ENCODE assay signal across 8 mouse cellular contexts in genomic region chr13:58287822-58288221, GRCm38 (mm10). TPM values are rescaled to one million over a fixed set of nuclear protein-coding genes. Genes with fewer than 3 reads are reported as not detected.
DNase-seq lines count a peak whose midpoint lies in the region; ATAC-seq and TF ChIP-seq lines count a peak whose summit lies in the region.

No protein-coding gene starts in this region.

- intact Hi-C loops in heart, postnatal 14 days (cut with DNase I) = loop anchor here (1.0 kb wide), 3 partner anchors 99 to 301 kb away; no protein-coding TSS in a partner anchor

- TF ChIP-seq POLR2A in MEL (IDR thresholded peaks at IDR 0.05; ENCODE audit: control insufficient read depth in 1 of 2, insufficient read depth in 1 of 2, low read depth in 1 of 2, low read length in 2 of 2, poor library complexity in 1 of 2) = no peak

- no peak overlapping the region for H3K9ac ChIP-seq in MEL (ENCODE audit: control insufficient read depth, low read depth, low read length, poor library complexity, severe bottlenecking)

- H3K9me3 ChIP-seq in MEL (replicated peaks; ENCODE audit: insufficient read depth, low read length) = no peaks in the 10 kb centered on the region

- peak; percentile 98 for TF ChIP-seq RAD21 in MEL (IDR thresholded peaks at IDR 0.05; ENCODE audit: low read depth, low read length)

- TF ChIP-seq EP300 in MEL (IDR thresholded peaks at IDR 0.05; ENCODE audit: low read depth in 1 of 2, low read length in 2 of 2) = no peak

- TF ChIP-seq CTCF in MEL (IDR thresholded peaks at IDR 0.05 in 2 of 3, conservative IDR thresholded peaks at IDR 0.05 in 1 of 3; ENCODE audit: control insufficient read depth in 1 of 3, insufficient read depth in 1 of 3, low read depth in 2 of 3, low read length in 3 of 3, poor library complexity in 1 of 3, severe bottlenecking in 1 of 3) = peak; percentile 98 to 99 (median 99)
- TF ChIP-seq CTCF in layer of hippocampus, adult 2 months (conservative IDR thresholded peaks at IDR 0.05) = peak; percentile 97

- no peak overlapping the region for H3K27ac ChIP-seq in MEL (ENCODE audit: control insufficient read depth, low read depth, low read length)
- no peak overlapping the region for H3K27ac ChIP-seq in layer of hippocampus, adult 2 months

- no peaks in the 10 kb centered on the region for H3K4me1 ChIP-seq in MEL (ENCODE audit: control insufficient read depth in 1 of 2, insufficient read depth in 2 of 2, low read length in 2 of 2)

- DNase-seq in MEL (ENCODE audit: low read depth, low spot score) = peak; percentile 85
- DNase-seq in brain, embryonic 18.5 days (ENCODE audit: low read depth, low spot score) = peak; percentile 20
- peak; percentile 90 to 94 for DNase-seq in heart, postnatal 14 days
- DNase-seq in layer of hippocampus, adult 2 months (ENCODE audit: low spot score in 2 of 2) = peak; percentile 73 to 89
- peak; percentile 91 for DNase-seq in lung, postnatal 10 days
- DNase-seq in right cerebral cortex, postnatal 25 days = peak; percentile 70
- DNase-seq in urinary bladder, postnatal 14 days (ENCODE audit: low spot score) = peak; percentile 90

- no peak overlapping the region for H3K4me3 ChIP-seq in MEL (ENCODE audit: control insufficient read depth in 1 of 2, insufficient read depth in 1 of 2, low read depth in 2 of 2, low read length in 2 of 2)
- no peak overlapping the region for H3K4me3 ChIP-seq in layer of hippocampus, adult 2 months

- no peaks in the 10 kb centered on the region for H3K27me3 ChIP-seq in MEL (ENCODE audit: control insufficient read depth in 1 of 2, insufficient read depth in 2 of 2, low read length in 2 of 2)

- no peaks in the 10 kb centered on the region for H3K79me2 ChIP-seq in MEL (ENCODE audit: control insufficient read depth, insufficient read depth, low read length, poor library complexity)

- no peaks in the 10 kb centered on the region; a peak in 1 of 4 replicates for H3K36me3 ChIP-seq in MEL (ENCODE audit: control insufficient read depth in 1 of 2, insufficient read depth in 2 of 2, low read length in 2 of 2)

- peak; percentile 72 for ATAC-seq in erythroblast, adult 5-6 weeks (replicated peaks; ENCODE audit: low FRiP score, poor library complexity, severe bottlenecking)

TF ChIP-seq in MEL, 35 proteins besides CTCF, POLR2A, EP300 and RAD21:
- TF ChIP-seq TBP (IDR thresholded peaks at IDR 0.05; ENCODE audit: low read depth, low read length) (no peak), POLR2AphosphoS5 (IDR thresholded peaks at IDR 0.05; ENCODE audit: borderline replicate concordance, low read depth, low read length) (no peak), UBTF (IDR thresholded peaks at IDR 0.05; ENCODE audit: borderline replicate concordance, insufficient read depth, low read depth, low read length) (no peak), ZKSCAN1 (IDR thresholded peaks at IDR 0.05; ENCODE audit: low read depth, low read length) (no peak), KAT2A (conservative IDR thresholded peaks at IDR 0.05; ENCODE audit: low read depth, low read length) (no peak), ZC3H11A (IDR thresholded peaks at IDR 0.05; ENCODE audit: low read depth, low read length) (peak; percentile 94), SMC3 (IDR thresholded peaks at IDR 0.05; ENCODE audit: low read depth, low read length) (peak; percentile 98), MYC (IDR thresholded peaks at IDR 0.05; ENCODE audit: low read depth, low read length) (no peak)
TF ChIP-seq in MEL: peak in this region for 2.

RNA-seq across cellular contexts. Expression of gene Gkap1, which starts 12.3 kb away (rescaled TPM):
- 26.7 and 27.6 TPM in 2 replicates for total RNA-seq in MEL (2012; rRNA removed)
- 10 to 100 TPM in 1 of 2 experiments, not detected in 1; 34.1 TPM for polyA plus RNA-seq in MEL (2012; ENCODE audit: insufficient read depth in 1 of 2, insufficient read length in 2 of 2, low read depth in 1 of 2, low replicate concordance in 2 of 2, missing spikeins in 1 of 2)
- 1.3 and 6.1 TPM in 2 replicates for total RNA-seq in erythroblast, adult 5-6 weeks (2015; ENCODE audit: low replicate concordance)
- 4.5 and 5.6 TPM in 2 replicates for total RNA-seq in erythroblast, adult 5-6 weeks (2017; ENCODE audit: low replicate concordance)
- total RNA-seq in heart, postnatal 14 days (2021) = 10 to 100 TPM; 19.7 to 20.8 TPM
- total RNA-seq in layer of hippocampus, adult 2 months (2021) = 10 to 100 TPM; 21.6 to 22.0 TPM

Comparison
In these comparisons a context has a peak if more than half of its experiments do, and no peak if none do; other contexts are left out.
1. DNase-seq: peak in every context shown above with its lines; median percentile 92 in heart, postnatal 14 days; 91 in lung, postnatal 10 days; 90 in urinary bladder, postnatal 14 days; 85 in MEL; 81 in layer of hippocampus, adult 2 months; 70 in right cerebral cortex, postnatal 25 days; 20 in brain, embryonic 18.5 days.